In the genomic region with DNA sequence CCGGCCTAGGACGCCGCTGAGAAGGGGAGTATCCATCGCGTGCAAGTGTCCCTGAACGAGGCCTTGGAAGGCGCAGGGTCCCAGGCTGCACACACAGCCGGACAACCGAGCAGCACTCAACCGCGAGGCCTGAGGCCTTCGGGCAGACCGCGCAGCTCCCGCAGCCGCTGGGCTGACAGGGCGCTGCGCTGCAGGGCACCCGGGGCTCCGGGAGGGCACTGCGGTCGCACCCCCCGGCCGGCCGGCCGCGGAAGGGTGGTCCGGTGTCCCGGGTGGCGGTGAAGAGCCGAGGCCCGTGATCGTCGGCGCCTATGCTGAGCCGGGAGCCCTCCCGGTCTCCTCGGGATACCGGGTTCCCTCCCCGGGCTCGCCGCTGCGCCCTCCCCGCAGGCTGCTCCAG, we compare ENCODE assay signal across 9 mouse cellular contexts. TPM values are rescaled to one million over a fixed set of nuclear protein-coding genes. Genes with fewer than 3 reads are reported as not detected.
DNase-seq lines count a peak whose midpoint lies in the region; ATAC-seq and TF ChIP-seq lines count a peak whose summit lies in the region.
"Had no signal": no experiment of that assay in that cellular context is flagged by ENCODE, and none has a peak within 500 bp of the region (broad histone marks: within the 10 kb centered on the region; RNA-seq: fewer than 3 reads in every experiment).

No protein-coding gene starts in this region.

- under 1% methylated on average over 43 of the region's 44 CpGs for WGBS in cerebellum, adult 2 months
- WGBS in forebrain, embryonic 16.5 days = under 1% methylated on average over 36 of the region's 44 CpGs
- WGBS in liver, embryonic 14.5 days (ENCODE audit: insufficient replicate concordance) = 0% methylated on average over 44 of the region's 44 CpGs
- WGBS in stomach, embryonic 16.5 days = under 1% methylated on average over 44 of the region's 44 CpGs

- TF ChIP-seq EP300 in liver, embryonic 14.5 days (IDR thresholded peaks at IDR 0.05; ENCODE audit: low read depth) = no peak

- peak; percentile 62 for ATAC-seq in forebrain, embryonic 16.5 days
- ATAC-seq in liver, embryonic 14.5 days (ENCODE audit: insufficient read depth) = peak; percentile 50
- peak; percentile 35 for ATAC-seq in stomach, embryonic 16.5 days (ENCODE audit: insufficient read depth, low FRiP score)

- H3K27me3 ChIP-seq in cerebellum, adult 2 months (ENCODE audit: control insufficient read depth, insufficient read depth, low read length) = no peaks in the 10 kb centered on the region
- peaks cover 27% of the 10 kb centered on the region for H3K27me3 ChIP-seq in forebrain, embryonic 16.5 days (replicated peaks; ENCODE audit: control insufficient read depth, insufficient read depth, low read length)
- peaks cover 12% of the 10 kb centered on the region for H3K27me3 ChIP-seq in liver, embryonic 14.5 days (ENCODE audit: control insufficient read depth, insufficient read depth, low read length)
- H3K27me3 ChIP-seq in stomach, embryonic 16.5 days (ENCODE audit: control insufficient read depth, insufficient read depth, low read length) = 0 out of 2 replicates have a peak, but pooled peaks cover 3% of the 10 kb centered on the region

- H3K4me2 ChIP-seq in forebrain, embryonic 16.5 days (ENCODE audit: low read length) = peak overlapping the region; percentile 74
- H3K4me2 ChIP-seq in liver, embryonic 14.5 days (ENCODE audit: low read depth) = peak overlapping the region; percentile 100
- peak overlapping the region; percentile 79 for H3K4me2 ChIP-seq in stomach, embryonic 16.5 days (ENCODE audit: low read depth, low read length)

- H3K27ac ChIP-seq in cerebellum, adult 2 months (ENCODE audit: insufficient read depth, low read length) = no peak overlapping the region
- H3K27ac ChIP-seq in forebrain, embryonic 16.5 days (ENCODE audit: low read length) = no peak overlapping the region; the same call in 1 of the 2 replicates
- H3K27ac ChIP-seq in liver, embryonic 14.5 days = peak overlapping the region; percentile 97
- H3K27ac ChIP-seq in stomach, embryonic 16.5 days (ENCODE audit: low read length) = peak overlapping the region; percentile 25; the same call in 1 of the 2 replicates

- H3K4me3 ChIP-seq in cerebellum, adult 2 months (replicated peaks; ENCODE audit: insufficient read depth, low read depth, low read length) = peak overlapping the region; percentile 99
- peak overlapping the region; percentile 88 for H3K4me3 ChIP-seq in forebrain, embryonic 16.5 days (replicated peaks; ENCODE audit: low read length)
- H3K4me3 ChIP-seq in liver, embryonic 14.5 days (ENCODE audit: insufficient read depth in 1 of 2, low read depth in 2 of 2, low read length in 2 of 2) = peak overlapping the region; percentile 72 to 100
- peak overlapping the region; percentile 83 for H3K4me3 ChIP-seq in stomach, embryonic 16.5 days (replicated peaks; ENCODE audit: low read length)

- no peaks in the 10 kb centered on the region for H3K36me3 ChIP-seq in forebrain, embryonic 16.5 days (ENCODE audit: control insufficient read depth, insufficient read depth)
- H3K36me3 ChIP-seq in liver, embryonic 14.5 days (replicated peaks; ENCODE audit: control insufficient read depth, insufficient read depth, low read depth) = peaks cover 8% of the 10 kb centered on the region
- H3K36me3 ChIP-seq in stomach, embryonic 16.5 days (ENCODE audit: control insufficient read depth, insufficient read depth, low read length) = no peaks in the 10 kb centered on the region

- no peak for TF ChIP-seq CTCF in cerebellum, adult 2 months (IDR thresholded peaks at IDR 0.05; ENCODE audit: borderline replicate concordance, insufficient read depth, low read depth, low read length)
- TF ChIP-seq CTCF in liver, embryonic 14.5 days (IDR thresholded peaks at IDR 0.05; ENCODE audit: low read depth) = no peak

- peak overlapping the region; percentile 85 for H3K9ac ChIP-seq in forebrain, embryonic 16.5 days (replicated peaks; ENCODE audit: low read depth, low read length)
- H3K9ac ChIP-seq in liver, embryonic 14.5 days (replicated peaks) = peak overlapping the region; percentile 99
- H3K9ac ChIP-seq in stomach, embryonic 16.5 days (ENCODE audit: low read length) = peak overlapping the region; percentile 90

- TF ChIP-seq POLR2A in cerebellum, adult 2 months (IDR thresholded peaks at IDR 0.05; ENCODE audit: borderline replicate concordance, insufficient read depth, low read length) = no peak

- no peak for DNase-seq in cerebellum, adult 2 months
- DNase-seq in cerebellum, adult 11-12 months = no peak
- peak; percentile 36 for DNase-seq in right cerebral cortex, postnatal 4 days
- no peak for DNase-seq in right cerebral cortex, postnatal 36 days (ENCODE audit: low spot score in 2 of 2)
- DNase-seq in liver, embryonic 14.5 days (ENCODE audit: low read depth in 3 of 3, low spot score in 3 of 3) = no peak
- DNase-seq in gastrocnemius, adult 18-20 months (ENCODE audit: low spot score) = no peak

- no peaks in the 10 kb centered on the region for H3K9me3 ChIP-seq in forebrain, embryonic 16.5 days (ENCODE audit: control insufficient read depth, low read length)
- H3K9me3 ChIP-seq in liver, embryonic 14.5 days (ENCODE audit: control insufficient read depth, low read length) = no peaks in the 10 kb centered on the region
- no peaks in the 10 kb centered on the region for H3K9me3 ChIP-seq in stomach, embryonic 16.5 days (replicated peaks; ENCODE audit: control insufficient read depth, low read length)

- peaks cover 12% of the 10 kb centered on the region for H3K4me1 ChIP-seq in cerebellum, adult 2 months (ENCODE audit: control insufficient read depth, insufficient read depth, low read length)
- H3K4me1 ChIP-seq in forebrain, embryonic 16.5 days (replicated peaks; ENCODE audit: control insufficient read depth, insufficient read depth, low read length) = peaks cover 27% of the 10 kb centered on the region
- peaks cover 43 to 45% of the 10 kb centered on the region in 2 experiments for H3K4me1 ChIP-seq in liver, embryonic 14.5 days (replicated peaks; ENCODE audit: control insufficient read depth in 2 of 2, insufficient read depth in 2 of 2, low read length in 1 of 2)
- H3K4me1 ChIP-seq in stomach, embryonic 16.5 days (ENCODE audit: control insufficient read depth, insufficient read depth, low read length) = peaks cover 38% of the 10 kb centered on the region

RNA-seq across cellular contexts. Expression of a gene that starts 0.5 kb away (rescaled TPM):
- polyA plus RNA-seq in cerebellum, adult 2 months (2012; rRNA removed) = not detected in 2 replicates
- polyA plus RNA-seq in forebrain, embryonic 16.5 days (2015; fragmentation: Nextera tagmentation; extraction: Ambion mirVana) = 0.09 TPM in 2 replicates
- polyA plus RNA-seq in liver, embryonic 14.5 days (2012; rRNA removed) = 0.01 TPM in 1 of 2 replicates, not detected in the other
- polyA plus RNA-seq in liver, embryonic 14.5 days (2014; fragmentation: Nextera tagmentation; extraction: Ambion mirVana) = 0.05 TPM in 1 of 2 replicates, not detected in the other
- polyA plus RNA-seq in stomach, embryonic 16.5 days (2015; fragmentation: Nextera tagmentation; extraction: Ambion mirVana) = 0.13 TPM in 1 of 2 replicates, not detected in the other
- under 1 TPM in 1 of 2 experiments, not detected in 1; 0.09 TPM for total RNA-seq in gastrocnemius, adult 18-20 months (2021)

RNA-seq across cellular contexts. Expression of a gene that starts 2.4 kb away (rescaled TPM):
- 45.4 and 50.6 TPM in 2 replicates for polyA plus RNA-seq in cerebellum, adult 2 months (2012; rRNA removed)
- polyA plus RNA-seq in forebrain, embryonic 16.5 days (2015; fragmentation: Nextera tagmentation; extraction: Ambion mirVana) = 20.3 and 28.2 TPM in 2 replicates
- polyA plus RNA-seq in liver, embryonic 14.5 days (2012; rRNA removed) = 38.4 and 40.8 TPM in 2 replicates
- 37.7 and 38.4 TPM in 2 replicates for polyA plus RNA-seq in liver, embryonic 14.5 days (2014; fragmentation: Nextera tagmentation; extraction: Ambion mirVana)
- 27.0 and 28.3 TPM in 2 replicates for polyA plus RNA-seq in stomach, embryonic 16.5 days (2015; fragmentation: Nextera tagmentation; extraction: Ambion mirVana)
- 10 to 100 TPM; 34.5 to 40.0 TPM for total RNA-seq in gastrocnemius, adult 18-20 months (2021)

RNA-seq across cellular contexts. Expression of a gene that starts 46.3 kb away (rescaled TPM):
- polyA plus RNA-seq in cerebellum, adult 2 months (2012; rRNA removed) = 67.0 and 70.5 TPM in 2 replicates
- 52.4 and 58.7 TPM in 2 replicates for polyA plus RNA-seq in forebrain, embryonic 16.5 days (2015; fragmentation: Nextera tagmentation; extraction: Ambion mirVana)
- 15.2 and 18.1 TPM in 2 replicates for polyA plus RNA-seq in liver, embryonic 14.5 days (2012; rRNA removed)
- 9.5 and 10.6 TPM in 2 replicates for polyA plus RNA-seq in liver, embryonic 14.5 days (2014; fragmentation: Nextera tagmentation; extraction: Ambion mirVana)
- polyA plus RNA-seq in stomach, embryonic 16.5 days (2015; fragmentation: Nextera tagmentation; extraction: Ambion mirVana) = 25.8 and 26.7 TPM in 2 replicates
- total RNA-seq in gastrocnemius, adult 18-20 months (2021) = 1 to 10 TPM; 6.7 to 7.5 TPM

RNA-seq across cellular contexts. Expression of a gene that starts 58.1 kb away (rescaled TPM):
- not detected in 2 replicates for polyA plus RNA-seq in cerebellum, adult 2 months (2012; rRNA removed)
- not detected in 2 replicates for polyA plus RNA-seq in forebrain, embryonic 16.5 days (2015; fragmentation: Nextera tagmentation; extraction: Ambion mirVana)
- not detected in 2 replicates for polyA plus RNA-seq in liver, embryonic 14.5 days (2012; rRNA removed)
- polyA plus RNA-seq in liver, embryonic 14.5 days (2014; fragmentation: Nextera tagmentation; extraction: Ambion mirVana) = not detected in 2 replicates
- polyA plus RNA-seq in stomach, embryonic 16.5 days (2015; fragmentation: Nextera tagmentation; extraction: Ambion mirVana) = not detected in 2 replicates
- not detected for total RNA-seq in gastrocnemius, adult 18-20 months (2021)
- polyA plus RNA-seq: large intestine, adult 2 months had no signal

Comparison
In these comparisons a context has a peak if more than half of its experiments do, and no peak if none do; other contexts are left out.
1. H3K27ac ChIP-seq: peak in liver, embryonic 14.5 days (single experiment) and stomach, embryonic 16.5 days (single experiment); none in cerebellum, adult 2 months (single experiment) and forebrain, embryonic 16.5 days (single experiment).
2. Peak in every context shown above with its lines, with median percentiles within 50 percentile points of each other: H3K4me3 ChIP-seq, ATAC-seq, H3K4me2 ChIP-seq and H3K9ac ChIP-seq.